Mouse (Mus musculus) hematopoietic stem cell, adult 5-6 weeks (primary cell): ENCODE results near the gene Tpr. TPM values are rescaled to one million over a fixed set of nuclear protein-coding genes. Genes with fewer than 3 reads are reported as not detected.

ENCODE experiments used
- ATAC-seq, 2 experiments: fragments of 125-278 bp in 1 of 2; replicated peaks in 1 of 2; 2 replicates each; pipeline ENCODE4 v1.8.0; 2016 to 2017; ENCODE audit warnings: inconsistent platforms in 2 of 2, mild to moderate bottlenecking in 2 of 2, moderate number of reproducible peaks in 2 of 2, low read depth in 1 of 2, moderate TSS enrichment in 1 of 2; ENCODE audit not compliant: low FRiP score in 2 of 2, poor library complexity in 2 of 2, severe bottlenecking in 2 of 2, insufficient read depth in 1 of 2, low TSS enrichment in 1 of 2
- total RNA-seq: library from RNA; stranded (forward); fragments of 172-1452, 232-1000 nt; gene quantifications from 2 replicates; pipeline ENCODE4 v1.2.3, GENCODE M21; 2017

The Tpr gene
- total RNA-seq: 384 and 427 TPM in 2 replicates

GRCm38 (mm10) chr1:150392638-150393487 is at the start of gene Tpr, which contains the start of gene Odr4:
TSS of gene Tpr (plus strand) at chr1:150392838.
TSS of gene Odr4 (minus strand) at chr1:150393080.
- peak; percentile 92 to 94 for ATAC-seq

GRCm38 (mm10) chr1:150360864-150361263 is 31.8 kb upstream of the Tpr start:
- ATAC-seq: no peak

- ATAC-seq: 0 out of 4 replicates have a peak, but pooled peaks of 1 of the 2 experiments have one; percentile 37
These were observed 19.7 kb upstream of the Tpr start for GRCm38 (mm10) chr1:150372895-150373294.

- no peak for ATAC-seq
These were observed 18.4 kb upstream of the Tpr start for GRCm38 (mm10) chr1:150374247-150374646.

- no peak for ATAC-seq
These were observed 8.5 kb upstream of the Tpr start for GRCm38 (mm10) chr1:150384138-150384537.

GRCm38 (mm10) chr1:150387572-150387971 is 5.1 kb upstream of the Tpr start:
- ATAC-seq: no peak

- ATAC-seq: no peak
These were observed 3.1 kb upstream of the Tpr start for GRCm38 (mm10) chr1:150389390-150390129.

- ATAC-seq: peak in 1 of 2 experiments; percentile 6; a peak in 1 of 4 replicates
These were observed 554 bp upstream of the Tpr start for GRCm38 (mm10) chr1:150391931-150392637.

GRCm38 (mm10) chr1:150393488-150393852 is 832 bp downstream of the Tpr start:
- peak; percentile 5 to 23; a peak in 2 of 4 replicates for ATAC-seq

GRCm38 (mm10) chr1:150396001-150396400 is 3.4 kb downstream of the Tpr start:
- ATAC-seq: no peak

- no peak for ATAC-seq
These were observed 11.3 kb downstream of the Tpr start for GRCm38 (mm10) chr1:150403914-150404313.

- ATAC-seq: no peak
These were observed 11.9 kb downstream of the Tpr start for GRCm38 (mm10) chr1:150404555-150404954.

GRCm38 (mm10) chr1:150407285-150407684 is 14.6 kb downstream of the Tpr start:
- ATAC-seq: no peak

- no peak for ATAC-seq
These were observed 17.4 kb downstream of the Tpr start for GRCm38 (mm10) chr1:150409996-150410395.

GRCm38 (mm10) chr1:150416006-150416405 is 23.4 kb downstream of the Tpr start:
- ATAC-seq: no peak

GRCm38 (mm10) chr1:150418426-150418825 is 25.8 kb downstream of the Tpr start:
- ATAC-seq: no peak

GRCm38 (mm10) chr1:150425665-150426064 is 33.0 kb downstream of the Tpr start:
- ATAC-seq: no peak

- ATAC-seq: no peak
These were observed 33.6 kb downstream of the Tpr start for GRCm38 (mm10) chr1:150426216-150426615.
